Mouse (Mus musculus): ENCODE results near the gene Wnk2.

The Wnk2 gene

DNA sequence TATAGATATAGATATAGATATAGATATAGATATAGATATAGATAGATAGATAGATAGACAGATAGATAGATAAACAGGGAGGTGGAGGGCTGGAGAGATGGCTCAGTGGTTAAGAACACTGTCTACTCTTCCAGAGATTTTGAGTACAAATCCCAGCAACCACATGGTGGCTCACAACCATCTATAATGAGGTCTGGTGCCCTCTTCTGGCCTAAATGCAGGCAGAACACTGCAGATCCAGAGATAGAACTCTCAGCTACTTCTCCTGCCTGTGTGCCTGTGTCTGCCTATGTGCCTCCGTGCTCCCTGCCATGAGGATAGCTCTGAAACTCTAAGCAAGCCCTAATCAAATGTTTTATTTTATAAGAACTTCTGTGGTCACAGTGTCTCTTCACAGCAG, 100.4 kb downstream of the Wnk2 start:
- DNase-seq (ENCODE audit: low spot score in 2 of 2): no peak

DNA sequence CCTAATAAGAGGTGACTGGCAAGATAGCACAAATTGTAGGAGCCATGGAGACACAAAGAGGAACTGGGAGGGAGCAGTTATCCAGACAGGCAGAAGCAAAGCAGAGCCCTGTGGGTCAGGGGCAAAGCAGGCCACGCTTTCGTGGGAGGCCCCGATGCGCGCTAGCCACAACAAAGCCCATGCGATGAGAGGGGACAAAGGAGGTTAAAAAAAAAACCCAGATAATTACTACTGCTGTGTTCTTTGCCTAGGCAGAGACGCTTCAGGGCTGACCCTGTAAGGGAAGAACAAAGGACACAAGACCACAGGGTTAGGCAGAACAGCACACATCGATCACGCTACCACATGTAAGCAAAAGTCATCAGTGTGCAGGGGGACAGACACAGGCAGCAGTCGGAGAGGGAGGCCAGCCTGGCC, 103.7 kb downstream of the Wnk2 start:
- DNase-seq (ENCODE audit: low spot score in 2 of 2): no peak

GRCm38 (mm10) chr13:49042371-49042770, 105.4 kb downstream of the Wnk2 start:
- DNase-seq (ENCODE audit: low spot score in 2 of 2): no peak

GRCm38 (mm10) chr13:49036928-49037574, 110.8 kb downstream of the Wnk2 start:
- no peak for DNase-seq (ENCODE audit: low spot score in 2 of 2)

GRCm38 (mm10) chr13:49036436-49036835, 111.4 kb downstream of the Wnk2 start:
- no peak for DNase-seq (ENCODE audit: low spot score in 2 of 2)

DNA sequence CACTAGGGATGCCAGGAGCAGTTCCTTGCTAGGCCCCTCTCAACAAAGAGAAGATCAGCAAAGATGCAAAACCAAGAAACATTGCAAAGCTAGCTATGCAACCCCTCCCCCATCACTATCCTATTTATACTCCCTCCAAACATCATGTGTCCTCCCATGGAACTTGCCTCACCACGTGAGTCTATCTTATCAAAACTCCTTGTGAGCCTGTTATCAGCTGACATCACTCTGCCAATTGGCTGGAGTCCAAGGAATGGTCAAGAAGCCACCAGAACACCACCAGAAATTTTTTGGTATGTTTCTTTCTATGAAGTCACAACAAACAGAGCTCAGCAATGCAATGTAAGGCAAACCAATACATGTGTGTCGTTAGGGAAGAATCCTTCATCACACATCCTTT, 116.8 kb downstream of the Wnk2 start:
- no peak for DNase-seq (ENCODE audit: low spot score in 2 of 2)

- no peak for DNase-seq (ENCODE audit: low spot score in 2 of 2)
Observed at GRCm38 (mm10) chr13:49028757-49029539, 118.9 kb downstream of the Wnk2 start.

- DNase-seq (ENCODE audit: low spot score in 2 of 2): no peak
Observed at GRCm38 (mm10) chr13:49027057-49027456, 120.8 kb downstream of the Wnk2 start.

- DNase-seq (ENCODE audit: low spot score in 2 of 2): no peak
Observed at GRCm38 (mm10) chr13:49025521-49025920, 122.3 kb downstream of the Wnk2 start.

- DNase-seq (ENCODE audit: low spot score in 2 of 2): no peak
Observed at GRCm38 (mm10) chr13:49024763-49025162, 123.1 kb downstream of the Wnk2 start.

DNA sequence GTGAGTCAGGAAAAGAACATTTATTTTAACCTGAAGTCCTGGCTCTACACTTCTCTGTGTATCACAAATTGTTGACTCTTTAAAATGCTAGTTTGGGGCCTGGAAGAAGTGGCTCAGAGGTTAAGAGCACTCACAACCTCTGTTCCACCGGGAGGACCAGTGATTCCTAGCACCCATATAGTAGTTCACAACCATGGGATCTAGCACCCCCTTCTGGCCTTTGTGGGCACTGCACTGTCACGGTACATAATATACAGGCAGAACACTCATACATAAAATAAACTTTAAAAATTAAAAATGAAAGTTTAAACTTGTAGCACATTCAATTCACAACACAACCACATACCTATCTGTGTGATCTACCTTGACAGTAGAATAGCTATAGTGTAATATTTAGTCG, 126.1 kb downstream of the Wnk2 start:
- no peak for DNase-seq (ENCODE audit: low spot score in 2 of 2)

- no peak for DNase-seq (ENCODE audit: low spot score in 2 of 2)
Observed at GRCm38 (mm10) chr13:49020152-49020551, 127.7 kb downstream of the Wnk2 start.

DNA sequence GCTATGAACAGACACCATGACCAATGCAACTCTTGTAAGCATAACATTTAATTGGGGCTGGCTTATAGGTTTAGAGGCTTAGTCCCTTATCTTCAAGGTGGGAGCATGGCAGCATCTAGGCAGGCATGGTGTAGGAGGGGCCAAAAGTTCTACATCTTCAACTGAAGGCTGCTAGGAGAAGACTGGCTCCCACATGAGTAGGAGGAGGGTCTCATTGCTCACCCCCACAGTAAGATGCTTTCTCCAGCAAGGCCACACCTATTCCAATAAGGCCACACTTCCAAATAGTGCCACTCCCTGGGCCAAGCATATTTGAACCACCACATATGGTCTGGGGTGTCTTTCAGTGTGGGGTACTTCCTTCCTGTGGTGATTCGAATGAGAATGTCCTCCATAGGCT, 130.4 kb downstream of the Wnk2 start:
- no peak for DNase-seq (ENCODE audit: low spot score in 2 of 2)

GRCm38 (mm10) chr13:49016311-49016761, 131.5 kb downstream of the Wnk2 start:
- peak; percentile 90 for DNase-seq (ENCODE audit: low spot score in 2 of 2)

DNA sequence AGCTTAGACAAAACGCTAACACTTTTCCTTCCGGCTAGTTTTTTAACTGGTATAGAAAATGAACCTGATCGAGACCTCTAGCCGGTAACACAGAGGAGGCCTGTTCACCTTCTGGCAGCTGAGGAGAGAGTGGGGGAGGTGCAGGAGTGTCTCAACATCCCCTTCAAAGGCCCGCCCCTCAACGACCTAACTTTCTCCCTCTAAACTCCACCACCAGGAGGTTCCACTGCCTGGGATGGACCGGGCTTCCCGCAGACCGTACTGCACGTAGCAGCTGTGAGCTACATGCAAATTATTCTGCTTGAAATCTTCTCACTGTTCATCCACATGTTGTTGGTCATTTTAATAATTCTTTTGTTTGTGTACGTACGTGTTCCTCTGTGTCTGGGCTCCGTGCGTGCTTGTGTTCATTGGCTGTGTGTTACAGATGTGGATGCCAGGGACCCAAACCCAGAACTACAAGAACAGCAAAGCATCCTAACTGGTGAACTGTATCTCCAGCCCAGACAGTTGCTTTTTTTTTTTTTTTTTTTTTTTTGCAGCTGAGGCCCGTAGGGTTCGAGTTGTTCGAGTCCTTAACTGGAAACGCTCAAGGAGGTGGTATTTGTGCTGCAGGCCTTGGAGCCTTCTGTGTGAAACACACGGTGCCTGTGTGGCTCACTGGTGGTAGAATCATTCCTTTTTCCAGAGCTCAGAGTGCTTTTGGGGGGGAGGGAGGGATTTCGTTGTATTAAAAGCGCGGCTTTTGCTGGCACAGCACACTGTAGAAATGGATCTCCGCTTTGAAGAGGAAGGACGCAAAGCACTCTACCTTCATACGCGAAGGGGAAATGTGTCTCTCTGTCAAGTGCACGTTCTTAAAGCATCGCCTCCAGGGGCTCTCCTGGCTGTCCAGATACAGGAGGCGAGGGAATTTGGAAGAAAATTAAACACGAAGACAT, 132.2 kb downstream of the Wnk2 start:
- DNase-seq (ENCODE audit: low spot score in 2 of 2): no peak

- no peak for DNase-seq (ENCODE audit: low spot score in 2 of 2)
Observed at GRCm38 (mm10) chr13:49013206-49013794, 134.5 kb downstream of the Wnk2 start.

DNA sequence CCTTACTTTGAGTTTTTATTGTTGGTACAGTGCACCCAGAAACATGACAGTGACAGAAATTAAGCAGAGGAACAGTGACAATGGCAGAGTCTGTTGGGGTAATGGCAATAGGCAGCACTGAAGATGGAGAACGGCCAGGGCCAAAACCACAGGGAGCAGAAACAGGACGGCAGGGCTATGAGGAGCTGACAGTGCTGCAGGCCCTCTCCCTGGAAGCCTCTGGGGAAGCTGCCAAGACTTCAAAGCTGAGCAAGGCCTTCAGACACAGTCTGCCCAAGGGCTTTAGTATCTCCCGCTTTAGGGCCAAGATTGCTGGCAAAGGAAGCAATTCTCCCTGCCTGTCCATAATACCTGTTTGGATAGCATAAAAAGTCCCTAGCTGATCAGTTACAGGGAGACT, 146.1 kb downstream of the Wnk2 start:
- no peak for DNase-seq (ENCODE audit: low spot score in 2 of 2)

- peak in 1 of 2 experiments; percentile 36 for DNase-seq (ENCODE audit: low spot score in 2 of 2)
Observed at GRCm38 (mm10) chr13:48998591-48998990, 149.2 kb downstream of the Wnk2 start.

DNA sequence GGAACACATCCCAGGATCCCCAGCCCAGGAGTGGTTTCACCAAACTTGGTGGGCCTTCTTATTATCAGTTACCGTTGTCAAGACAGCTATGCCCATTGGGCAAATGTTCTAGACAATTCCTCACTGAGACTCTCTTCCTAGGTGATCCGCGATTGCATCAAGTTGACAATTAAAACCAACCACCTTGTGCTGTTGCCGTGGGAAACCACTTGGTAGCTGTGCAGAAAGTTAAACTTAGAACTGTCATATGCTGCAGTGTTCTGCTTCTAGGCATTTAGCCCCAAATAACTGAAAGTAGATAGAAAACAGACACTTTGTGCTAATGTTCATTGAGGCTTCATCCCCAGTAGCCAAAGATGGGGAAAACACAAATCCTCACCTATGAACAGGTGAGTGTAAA, 151.1 kb downstream of the Wnk2 start:
- DNase-seq (ENCODE audit: low spot score in 2 of 2): no peak

DNA sequence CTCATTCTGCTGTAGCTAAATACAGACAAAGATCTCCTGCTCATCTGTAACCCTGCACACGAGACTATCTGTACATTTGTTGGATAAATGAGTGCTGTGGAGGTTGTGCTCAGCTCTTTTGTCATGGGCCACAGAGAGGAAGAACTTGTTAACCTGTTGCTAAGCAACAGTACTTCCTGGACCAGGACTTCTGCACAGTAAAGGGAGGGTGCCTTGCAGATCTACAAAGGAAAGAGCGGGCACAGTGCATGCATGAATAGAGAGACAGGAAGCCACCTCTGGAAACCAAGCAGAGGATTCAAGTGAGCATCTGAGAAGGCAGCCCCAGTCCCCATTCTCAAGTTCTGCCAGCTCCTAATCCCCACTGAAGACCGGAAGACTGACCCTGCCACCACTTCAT, 152.9 kb downstream of the Wnk2 start:
- DNase-seq (ENCODE audit: low spot score in 2 of 2): no peak

- no peak for DNase-seq (ENCODE audit: low spot score in 2 of 2)
Observed at GRCm38 (mm10) chr13:48992914-48993313, 154.9 kb downstream of the Wnk2 start.

- DNase-seq (ENCODE audit: low spot score in 2 of 2): no peak
Observed at GRCm38 (mm10) chr13:48990138-48990537, 157.7 kb downstream of the Wnk2 start.
